Mouse (Mus musculus) ES-Bruce4 (cell line): ENCODE measurements around the gene Olfr1432. TPM values are rescaled to one million over a fixed set of nuclear protein-coding genes. Genes with fewer than 3 reads are reported as not detected.
"Not testable (repeated sequence)": the region's sequence is repeated elsewhere in the genome, so short reads cannot be mapped to it uniquely, and the experiment has no call there.

Source experiments
- H3K27ac ChIP-seq: 2 replicates; pipeline ENCODE4 v1.5.1; 2012; ENCODE audit warnings: low read length, inconsistent platforms; ENCODE audit not compliant: insufficient read depth
- H3K27me3 ChIP-seq: 2 replicates; pipeline ENCODE4 v1.6.1; 2012; ENCODE audit warnings: mild to moderate bottlenecking, low read length, inconsistent platforms; ENCODE audit not compliant: control insufficient read depth, poor library complexity, insufficient read depth, severe bottlenecking
- H3K36me3 ChIP-seq: 2 replicates; pipeline ENCODE4 v1.6.1; 2012; ENCODE audit warnings: inconsistent platforms, mild to moderate bottlenecking, low read length, moderate library complexity; ENCODE audit not compliant: control insufficient read depth, poor library complexity, insufficient read depth, severe bottlenecking
- H3K4me1 ChIP-seq: one replicate; pipeline ENCODE4 v1.8.1; 2011; ENCODE audit warnings: low read length; ENCODE audit not compliant: control insufficient read depth, insufficient read depth
- H3K4me3 ChIP-seq: 2 replicates; pipeline ENCODE4 v1.5.1; 2011; ENCODE audit warnings: low read depth, mild to moderate bottlenecking, low read length
- H3K9ac ChIP-seq: 2 replicates; pipeline ENCODE4 v1.6.1; 2012; ENCODE audit warnings: low read depth, mild to moderate bottlenecking, inconsistent platforms; ENCODE audit not compliant: poor library complexity, severe bottlenecking
- H3K9me3 ChIP-seq: replicated peaks from 2 replicates; pipeline ENCODE4 v1.6.1; 2012; ENCODE audit warnings: mild to moderate bottlenecking, low read length, inconsistent platforms; ENCODE audit not compliant: control insufficient read depth, poor library complexity, insufficient read depth, severe bottlenecking
- CTCF ChIP-seq: IDR thresholded peaks from one replicate; pipeline ENCODE4 v1.8.1; 2011; ENCODE audit warnings: low read depth, low read length
- EP300 ChIP-seq: IDR thresholded peaks from 2 replicates; pipeline ENCODE4 v1.6.1; 2011; ENCODE audit warnings: low read depth, low read length; ENCODE audit not compliant: insufficient read depth
- POLR2A ChIP-seq: IDR thresholded peaks from one replicate; pipeline ENCODE4 v1.8.1; 2011; ENCODE audit warnings: low read length; ENCODE audit not compliant: insufficient read depth
- polyA plus RNA-seq: library from polyadenylated mRNA; stranded (reverse); fragments of >200 nt; gene quantifications from 2 replicates; pipeline ENCODE4 v1.2.4, GENCODE M21; 2011; ENCODE audit warnings: low read depth; ENCODE audit not compliant: missing spikeins, insufficient read depth, insufficient read length

The Olfr1432 gene
- polyA plus RNA-seq, result not detected in 2 replicates

DNA sequence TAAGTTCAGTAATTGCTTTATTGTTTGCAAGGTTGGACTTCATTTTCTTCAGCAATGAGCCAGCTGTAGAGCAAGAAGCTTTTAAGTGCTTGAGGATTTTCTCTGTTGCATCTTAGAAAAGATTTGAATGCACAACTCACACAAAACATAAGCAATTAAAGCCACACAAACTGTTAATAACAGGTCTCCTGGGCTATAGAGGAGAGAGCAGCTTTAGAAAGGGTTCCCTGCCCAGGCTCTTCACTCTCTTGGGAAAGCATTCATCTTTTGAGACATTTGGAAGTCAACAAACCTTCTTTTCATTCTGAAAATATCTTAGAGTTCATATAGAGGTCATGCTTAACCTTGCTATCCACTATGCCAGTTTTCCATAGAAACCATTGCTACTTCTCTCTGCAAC, at the start of gene Olfr1432:
TSS of gene Olfr1432 (minus strand) at position 101 of the 400 bp plus-strand sequence.
- not testable (repeated sequence) for H3K9me3 ChIP-seq, H3K36me3 ChIP-seq, H3K27me3 ChIP-seq, H3K9ac ChIP-seq, H3K27ac ChIP-seq, H3K4me3 ChIP-seq, H3K4me1 ChIP-seq

DNA sequence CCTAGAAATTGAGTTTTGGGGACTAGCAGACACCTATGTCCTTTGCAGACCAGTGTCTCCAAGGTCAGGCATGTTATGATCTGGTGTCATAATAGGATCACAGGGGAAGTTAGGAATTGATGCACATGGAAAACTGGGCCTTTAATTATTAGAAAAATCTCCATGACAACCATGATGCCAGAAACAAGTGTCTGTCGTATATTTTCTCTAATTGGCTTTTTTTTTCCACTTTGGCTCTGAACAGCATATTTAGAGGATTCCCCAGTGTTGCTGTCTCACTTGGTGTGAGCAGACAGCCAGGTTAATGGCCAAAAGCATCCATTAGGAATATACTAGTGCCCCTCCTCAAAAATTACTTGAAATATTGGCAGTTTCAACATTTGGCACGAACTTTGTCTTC, 47.2 kb upstream of the Olfr1432 start, which contains the start of gene Olfr1434:
TSS of gene Olfr1434 (plus strand) at position 301 of the 400 bp plus-strand sequence.
- H3K4me1 ChIP-seq, result no peaks in the 10 kb centered on the region
- H3K36me3 ChIP-seq, result no peaks in the 10 kb centered on the region
- H3K27ac ChIP-seq, result no peak within 1 kb of the TSS
- no peak within 1 kb of the TSS for H3K9ac ChIP-seq
- no peaks in the 10 kb centered on the region for H3K9me3 ChIP-seq
- no peak within 1 kb of the TSS for H3K4me3 ChIP-seq
- H3K27me3 ChIP-seq, result no peaks in the 10 kb centered on the region; the same call in 1 of the 2 replicates
- no peak for TF ChIP-seq CTCF
- TF ChIP-seq EP300, result no peak
- TF ChIP-seq POLR2A, result no peak

DNA sequence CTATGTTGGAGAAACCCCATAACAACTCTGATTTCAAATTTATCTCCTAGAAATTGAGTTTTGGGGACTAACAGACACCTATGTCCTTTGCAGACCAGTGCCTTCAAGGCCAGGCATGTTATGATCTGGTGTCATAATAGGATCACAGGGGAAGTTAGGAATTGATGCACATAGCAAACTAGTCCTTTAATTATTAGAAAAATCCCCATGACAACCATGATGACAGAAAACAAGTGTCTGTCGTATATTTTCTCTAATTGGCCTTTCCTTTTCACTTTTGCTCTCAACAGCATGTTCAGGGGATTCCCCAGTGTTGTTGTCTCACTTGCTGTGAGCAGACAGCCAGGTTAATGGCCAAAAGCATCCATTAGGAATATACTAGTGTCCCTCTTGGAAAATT, 28.3 kb upstream of the Olfr1432 start, which contains the start of gene Olfr235:
TSS of gene Olfr235 (plus strand) at position 301 of the 400 bp plus-strand sequence.
- no peaks in the 10 kb centered on the region for H3K9me3 ChIP-seq
- no peaks in the 10 kb centered on the region; the same call in 1 of the 2 replicates for H3K27me3 ChIP-seq
- TF ChIP-seq CTCF (no peak), POLR2A (no peak), EP300 (no peak)
- H3K36me3 ChIP-seq, result no peaks in the 10 kb centered on the region
- H3K9ac ChIP-seq, result no peak within 1 kb of the TSS
- H3K27ac ChIP-seq, result no peak within 1 kb of the TSS
- H3K4me3 ChIP-seq, result no peak within 1 kb of the TSS
- H3K4me1 ChIP-seq, result no peaks in the 10 kb centered on the region

DNA sequence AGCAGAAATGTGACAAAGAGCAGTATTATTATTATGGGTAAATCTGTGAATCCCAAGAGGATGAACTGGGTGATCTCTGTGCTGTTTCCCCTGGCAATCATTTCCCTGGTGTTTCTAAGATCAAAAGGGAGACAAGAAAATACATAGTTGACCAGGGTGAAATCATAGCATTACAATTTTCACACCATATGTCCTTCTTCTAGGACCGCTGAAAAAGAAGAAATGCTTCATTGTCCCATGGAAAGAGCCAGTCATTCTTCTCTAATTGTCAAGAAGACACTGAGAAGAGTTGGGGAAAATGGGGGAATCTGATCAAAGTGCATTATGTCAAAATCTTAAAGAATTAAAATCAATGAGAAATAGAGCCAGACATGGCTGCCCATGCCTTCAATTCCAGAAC, 9.2 kb upstream of the Olfr1432 start, which contains the start of gene Olfr262:
TSS of gene Olfr262 (minus strand) at position 101 of the 400 bp plus-strand sequence.
- Histone ChIP-seq H3K36me3 (no peaks in the 10 kb centered on the region), H3K4me1 (no peaks in the 10 kb centered on the region), H3K4me3 (no peak within 1 kb of the TSS), H3K27ac (no peak within 1 kb of the TSS), H3K9me3 (no peaks in the 10 kb centered on the region), H3K27me3 (no peaks in the 10 kb centered on the region), H3K9ac (no peak within 1 kb of the TSS)
- no peak for TF ChIP-seq POLR2A
- no peak for TF ChIP-seq CTCF
- TF ChIP-seq EP300, result no peak

DNA sequence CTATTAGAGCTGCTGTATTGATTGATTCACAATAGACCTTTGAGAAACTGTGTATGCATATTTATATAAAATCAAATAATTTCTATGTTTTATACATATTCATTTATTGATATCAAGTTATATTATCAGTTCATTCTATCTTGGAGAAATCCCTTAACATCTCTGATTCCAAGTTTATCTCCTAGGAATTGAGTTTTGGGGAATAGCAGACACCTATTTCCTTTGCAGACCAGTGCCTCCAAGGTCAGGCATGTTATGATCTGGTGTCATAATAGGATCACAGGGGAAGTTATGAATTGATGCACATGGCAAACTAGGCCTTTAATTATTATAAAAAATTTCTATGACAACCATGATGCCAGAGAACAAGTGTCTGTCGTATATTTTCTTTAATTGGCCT, 32.1 kb downstream of the Olfr1432 start, which contains the start of gene Olfr1431:
TSS of gene Olfr1431 (plus strand) at position 301 of the 400 bp plus-strand sequence.
- no peaks in the 10 kb centered on the region for H3K27me3 ChIP-seq
- H3K27ac ChIP-seq, result 0 out of 2 replicates have a peak within 1 kb of the TSS, but pooled peaks have one; percentile 48
- peaks cover 9% of the 10 kb centered on the region for H3K9me3 ChIP-seq
- H3K4me1 ChIP-seq, result no peaks in the 10 kb centered on the region
- TF ChIP-seq POLR2A (no peak), CTCF (no peak), EP300 (no peak)
- H3K4me3 ChIP-seq, result no peak within 1 kb of the TSS
- no peak within 1 kb of the TSS for H3K9ac ChIP-seq
- no peaks in the 10 kb centered on the region for H3K36me3 ChIP-seq

DNA sequence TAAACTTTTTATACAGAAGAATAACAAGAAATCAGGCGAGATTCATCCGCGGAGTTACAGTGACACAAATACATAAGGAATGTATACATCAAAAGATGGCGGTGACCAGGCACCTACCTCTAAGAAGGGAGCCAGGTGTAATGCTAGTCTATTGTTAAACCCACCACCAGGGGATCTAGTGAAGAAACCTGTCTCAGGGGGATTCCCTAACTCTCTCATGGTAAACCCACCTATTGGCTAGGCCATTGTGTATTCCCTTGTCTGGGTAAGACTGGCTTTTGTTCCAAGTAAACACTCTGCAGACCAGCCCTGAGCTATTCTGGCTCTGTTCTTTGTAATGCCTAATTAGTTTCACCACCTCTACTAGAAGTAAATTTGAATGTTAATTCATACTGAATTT, 33.3 kb downstream of the Olfr1432 start:
- not testable (repeated sequence) for H3K4me1 ChIP-seq, H3K9me3 ChIP-seq, H3K9ac ChIP-seq, H3K27me3 ChIP-seq, H3K4me3 ChIP-seq, H3K36me3 ChIP-seq
- peak overlapping the region; percentile 78 for H3K27ac ChIP-seq

Other genes with a start within 250 kb of the Olfr1432 start
- gene Olfr1423, start 191.3 kb downstream of the Olfr1432 start, polyA plus RNA-seq, result 0.10 TPM in 1 of 2 replicates, not detected in the other
- not detected in 2 replicates for gene Olfr1424, start 169.9 kb downstream of the Olfr1432 start, polyA plus RNA-seq
- not detected in 2 replicates for gene Olfr1425, start 154.9 kb downstream of the Olfr1432 start, polyA plus RNA-seq
- gene Olfr1426, start 140.6 kb downstream of the Olfr1432 start, polyA plus RNA-seq, result not detected in 2 replicates
- not detected in 2 replicates for gene Olfr1427, start 129.3 kb downstream of the Olfr1432 start, polyA plus RNA-seq
- gene Olfr1428, start 116.7 kb downstream of the Olfr1432 start, polyA plus RNA-seq, result not detected in 2 replicates
- not detected in 2 replicates for gene Olfr76, start 109.4 kb downstream of the Olfr1432 start, polyA plus RNA-seq
- not detected in 2 replicates for gene Olfr1555-ps1, start 62.5 kb downstream of the Olfr1432 start, polyA plus RNA-seq
- not detected in 2 replicates for gene Olfr1431, start 32.0 kb downstream of the Olfr1432 start, polyA plus RNA-seq
- not detected in 2 replicates for gene Olfr262, start 9.1 kb upstream of the Olfr1432 start, polyA plus RNA-seq
- not detected in 2 replicates for gene Olfr235, start 28.4 kb upstream of the Olfr1432 start, polyA plus RNA-seq
- gene Olfr1434, start 47.3 kb upstream of the Olfr1432 start, polyA plus RNA-seq, result not detected in 2 replicates
- gene Olfr1436, start 66.5 kb upstream of the Olfr1432 start, polyA plus RNA-seq, result not detected in 2 replicates
- not detected in 2 replicates for gene Olfr1437, start 92.5 kb upstream of the Olfr1432 start, polyA plus RNA-seq
- gene Olfr1438-ps1, start 103.3 kb upstream of the Olfr1432 start, polyA plus RNA-seq, result not detected in 2 replicates
- gene Olfr1440, start 154.7 kb upstream of the Olfr1432 start, polyA plus RNA-seq, result 0.11 TPM in 1 of 2 replicates, not detected in the other
- 0.46 and 0.64 TPM in 2 replicates for gene Olfr1441, start 184.8 kb upstream of the Olfr1432 start, polyA plus RNA-seq
- not detected in 2 replicates for gene Pfpl, start 195.3 kb upstream of the Olfr1432 start, polyA plus RNA-seq
- gene Mpeg1, start 228.2 kb upstream of the Olfr1432 start, polyA plus RNA-seq, result 0.20 TPM in 1 of 2 replicates, not detected in the other